Mouse (Mus musculus): ENCODE measurements around the gene Peg3. TPM values are rescaled to one million over a fixed set of nuclear protein-coding genes. Genes with fewer than 3 reads are reported as not detected.
"Not testable (repeated sequence)": the region's sequence is repeated elsewhere in the genome, so short reads cannot be mapped to it uniquely, and the experiment has no call there.

Peg3 gene
- polyA plus RNA-seq (2014; fragmentation: Nextera tagmentation; extraction: Ambion mirVana) = 111 and 222 TPM in 2 replicates

GRCm38 (mm10) chr7:6730241-6730640 is at the start of gene Peg3, which contains the start of gene Usp29:
TSS of gene Peg3 (minus strand) at chr7:6730431.
TSS of gene Usp29 (plus strand) at chr7:6730578.
- Histone ChIP-seq H3K9me3 (ENCODE audit: control insufficient read depth, low read length) (peaks cover 37% of the 10 kb centered on the region), H3K36me3 (ENCODE audit: control insufficient read depth, insufficient read depth, low read length) (peaks cover 10% of the 10 kb centered on the region; the same call in 1 of the 2 replicates)
- 58% methylated on average over 24 of the region's 24 CpGs for WGBS

GRCm38 (mm10) chr7:6779172-6779571 is 48.9 kb upstream of the Peg3 start:
- peaks cover 56% of the 10 kb centered on the region for H3K4me1 ChIP-seq (ENCODE audit: control insufficient read depth, insufficient read depth, low read length)
- no peaks in the 10 kb centered on the region for H3K27me3 ChIP-seq (ENCODE audit: control insufficient read depth, insufficient read depth, low read length)
- WGBS = 79% methylated on average over 5 of the region's 5 CpGs
- H3K36me3 ChIP-seq (ENCODE audit: control insufficient read depth, insufficient read depth, low read length) = no peaks in the 10 kb centered on the region
- ATAC-seq (ENCODE audit: low FRiP score, low TSS enrichment) = no peak
- no peak overlapping the region for H3K4me3 ChIP-seq (ENCODE audit: low read length)
- H3K9me3 ChIP-seq (ENCODE audit: control insufficient read depth, low read length) = no peaks in the 10 kb centered on the region
- H3K4me2 ChIP-seq (replicated peaks; ENCODE audit: low read depth, low read length) = no peak overlapping the region
- H3K9ac ChIP-seq (ENCODE audit: low read depth, low read length) = no peak overlapping the region
- no peak overlapping the region for H3K27ac ChIP-seq (ENCODE audit: low read depth, low read length)

More at GRCm38 (mm10) chr7:6730241-6730640, at the start of gene Peg3, which contains the start of gene Usp29:
- Histone ChIP-seq H3K27ac (ENCODE audit: low read depth, low read length) (peak within 1 kb of the TSS; percentile 88), H3K9ac (ENCODE audit: low read depth, low read length) (peak within 1 kb of the TSS; percentile 74), H3K4me2 (replicated peaks; ENCODE audit: low read depth, low read length) (peak within 1 kb of the TSS; percentile 57), H3K4me1 (ENCODE audit: control insufficient read depth, insufficient read depth, low read length) (no peaks in the 10 kb centered on the region), H3K4me3 (ENCODE audit: low read length) (peak within 1 kb of the TSS; percentile 66), H3K27me3 (ENCODE audit: control insufficient read depth, insufficient read depth, low read length) (no peaks in the 10 kb centered on the region)
- peak; percentile 71 for ATAC-seq (ENCODE audit: low FRiP score, low TSS enrichment)

- 16% methylated on average over 4 of the region's 4 CpGs for WGBS
- Histone ChIP-seq H3K9me3 (ENCODE audit: control insufficient read depth, low read length) (no peaks in the 10 kb centered on the region), H3K4me1 (ENCODE audit: control insufficient read depth, insufficient read depth, low read length) (peaks cover 48% of the 10 kb centered on the region), H3K27ac (ENCODE audit: low read depth, low read length) (peak overlapping the region; percentile 84), H3K27me3 (ENCODE audit: control insufficient read depth, insufficient read depth, low read length) (no peaks in the 10 kb centered on the region), H3K9ac (ENCODE audit: low read depth, low read length) (no peak overlapping the region), H3K36me3 (ENCODE audit: control insufficient read depth, insufficient read depth, low read length) (no peaks in the 10 kb centered on the region), H3K4me2 (replicated peaks; ENCODE audit: low read depth, low read length) (no peak overlapping the region; the same call in 1 of the 2 replicates), H3K4me3 (ENCODE audit: low read length) (no peak overlapping the region)
- peak; percentile 17; the same call in 1 of the 2 replicates for ATAC-seq (ENCODE audit: low FRiP score, low TSS enrichment)
Observed at GRCm38 (mm10) chr7:6777689-6778088, 47.5 kb upstream of the Peg3 start.

GRCm38 (mm10) chr7:6777107-6777506 is 46.9 kb upstream of the Peg3 start:
- peaks cover 46% of the 10 kb centered on the region for H3K4me1 ChIP-seq (ENCODE audit: control insufficient read depth, insufficient read depth, low read length)
- peak overlapping the region; percentile 84 for H3K27ac ChIP-seq (ENCODE audit: low read depth, low read length)

GRCm38 (mm10) chr7:6776314-6777059 is 46.3 kb upstream of the Peg3 start:
- ATAC-seq (ENCODE audit: low FRiP score, low TSS enrichment) = no peak
- no peaks in the 10 kb centered on the region for H3K9me3 ChIP-seq (ENCODE audit: control insufficient read depth, low read length)
- WGBS = 85% methylated on average over 10 of the region's 10 CpGs
- H3K4me2 ChIP-seq (replicated peaks; ENCODE audit: low read depth, low read length) = no peak overlapping the region
- no peaks in the 10 kb centered on the region for H3K27me3 ChIP-seq (ENCODE audit: control insufficient read depth, insufficient read depth, low read length)
- H3K9ac ChIP-seq (ENCODE audit: low read depth, low read length) = no peak overlapping the region
- H3K4me3 ChIP-seq (ENCODE audit: low read length) = no peak overlapping the region
- H3K4me1 ChIP-seq (ENCODE audit: control insufficient read depth, insufficient read depth, low read length) = peaks cover 41% of the 10 kb centered on the region
- H3K27ac ChIP-seq (ENCODE audit: low read depth, low read length) = peak overlapping the region; percentile 84; the same call in 1 of the 2 replicates
- H3K36me3 ChIP-seq (ENCODE audit: control insufficient read depth, insufficient read depth, low read length) = no peaks in the 10 kb centered on the region

More at GRCm38 (mm10) chr7:6777107-6777506, 46.9 kb upstream of the Peg3 start:
- ATAC-seq (ENCODE audit: low FRiP score, low TSS enrichment) = peak; percentile 53
- WGBS = 33% methylated on average over 2 of the region's 2 CpGs
- Histone ChIP-seq H3K27me3 (ENCODE audit: control insufficient read depth, insufficient read depth, low read length) (no peaks in the 10 kb centered on the region), H3K4me3 (ENCODE audit: low read length) (no peak overlapping the region), H3K9ac (ENCODE audit: low read depth, low read length) (no peak overlapping the region), H3K9me3 (ENCODE audit: control insufficient read depth, low read length) (no peaks in the 10 kb centered on the region), H3K4me2 (replicated peaks; ENCODE audit: low read depth, low read length) (no peak overlapping the region; the same call in 1 of the 2 replicates), H3K36me3 (ENCODE audit: control insufficient read depth, insufficient read depth, low read length) (no peaks in the 10 kb centered on the region)

GRCm38 (mm10) chr7:6773865-6774413 is 43.7 kb upstream of the Peg3 start:
- not testable (repeated sequence) for H3K4me2 ChIP-seq (replicated peaks; ENCODE audit: low read depth, low read length); H3K36me3 ChIP-seq (ENCODE audit: control insufficient read depth, insufficient read depth, low read length); H3K27me3 ChIP-seq (ENCODE audit: control insufficient read depth, insufficient read depth, low read length); H3K9me3 ChIP-seq (ENCODE audit: control insufficient read depth, low read length); H3K9ac ChIP-seq (ENCODE audit: low read depth, low read length); H3K4me3 ChIP-seq (ENCODE audit: low read length)
- 10% methylated on average over 11 of the region's 11 CpGs for WGBS
- Histone ChIP-seq H3K27ac (ENCODE audit: low read depth, low read length) (peak overlapping the region; percentile 71; the same call in 1 of the 2 replicates), H3K4me1 (ENCODE audit: control insufficient read depth, insufficient read depth, low read length) (peaks cover 43% of the 10 kb centered on the region)
- ATAC-seq (ENCODE audit: low FRiP score, low TSS enrichment) = peak; percentile 92

- Histone ChIP-seq H3K4me1 (ENCODE audit: control insufficient read depth, insufficient read depth, low read length) (peaks cover 16% of the 10 kb centered on the region), H3K9me3 (ENCODE audit: control insufficient read depth, low read length) (no peaks in the 10 kb centered on the region), H3K27me3 (ENCODE audit: control insufficient read depth, insufficient read depth, low read length) (no peaks in the 10 kb centered on the region), H3K36me3 (ENCODE audit: control insufficient read depth, insufficient read depth, low read length) (no peaks in the 10 kb centered on the region), H3K4me2 (replicated peaks; ENCODE audit: low read depth, low read length) (no peak overlapping the region), H3K4me3 (ENCODE audit: low read length) (no peak overlapping the region), H3K27ac (ENCODE audit: low read depth, low read length) (peak overlapping the region; percentile 73), H3K9ac (ENCODE audit: low read depth, low read length) (no peak overlapping the region)
- WGBS = under 1% methylated on average over 8 of the region's 8 CpGs
- ATAC-seq (ENCODE audit: low FRiP score, low TSS enrichment) = peak; percentile 63
Observed at GRCm38 (mm10) chr7:6770286-6770685, 40.1 kb upstream of the Peg3 start.

- Histone ChIP-seq H3K4me2 (replicated peaks; ENCODE audit: low read depth, low read length) (no peak overlapping the region), H3K4me3 (ENCODE audit: low read length) (no peak overlapping the region), H3K9me3 (ENCODE audit: control insufficient read depth, low read length) (no peaks in the 10 kb centered on the region), H3K9ac (ENCODE audit: low read depth, low read length) (no peak overlapping the region), H3K27me3 (ENCODE audit: control insufficient read depth, insufficient read depth, low read length) (no peaks in the 10 kb centered on the region), H3K36me3 (ENCODE audit: control insufficient read depth, insufficient read depth, low read length) (no peaks in the 10 kb centered on the region), H3K27ac (ENCODE audit: low read depth, low read length) (no peak overlapping the region), H3K4me1 (ENCODE audit: control insufficient read depth, insufficient read depth, low read length) (no peaks in the 10 kb centered on the region; the same call in none of the 2 replicates)
- peak; percentile 73; the same call in 1 of the 2 replicates for ATAC-seq (ENCODE audit: low FRiP score, low TSS enrichment)
- WGBS = 43% methylated on average over 5 of the region's 5 CpGs
Observed at GRCm38 (mm10) chr7:6765240-6765639, 35.0 kb upstream of the Peg3 start.

GRCm38 (mm10) chr7:6760170-6760569 is 29.9 kb upstream of the Peg3 start:
- no peak overlapping the region for H3K4me3 ChIP-seq (ENCODE audit: low read length)
- no peak for ATAC-seq (ENCODE audit: low FRiP score, low TSS enrichment)
- no peak overlapping the region for H3K27ac ChIP-seq (ENCODE audit: low read depth, low read length)
- WGBS = 26% methylated on average over 6 of the region's 6 CpGs
- no peaks in the 10 kb centered on the region for H3K9me3 ChIP-seq (ENCODE audit: control insufficient read depth, low read length)
- H3K27me3 ChIP-seq (ENCODE audit: control insufficient read depth, insufficient read depth, low read length) = no peaks in the 10 kb centered on the region
- no peak overlapping the region for H3K4me2 ChIP-seq (replicated peaks; ENCODE audit: low read depth, low read length)
- no peak overlapping the region for H3K9ac ChIP-seq (ENCODE audit: low read depth, low read length)
- no peaks in the 10 kb centered on the region for H3K4me1 ChIP-seq (ENCODE audit: control insufficient read depth, insufficient read depth, low read length)
- no peaks in the 10 kb centered on the region for H3K36me3 ChIP-seq (ENCODE audit: control insufficient read depth, insufficient read depth, low read length)

Measured in kidney, embryonic 14.5 days (tissue).